Mouse (Mus musculus): ENCODE data around the gene Gpr142.

DNA sequence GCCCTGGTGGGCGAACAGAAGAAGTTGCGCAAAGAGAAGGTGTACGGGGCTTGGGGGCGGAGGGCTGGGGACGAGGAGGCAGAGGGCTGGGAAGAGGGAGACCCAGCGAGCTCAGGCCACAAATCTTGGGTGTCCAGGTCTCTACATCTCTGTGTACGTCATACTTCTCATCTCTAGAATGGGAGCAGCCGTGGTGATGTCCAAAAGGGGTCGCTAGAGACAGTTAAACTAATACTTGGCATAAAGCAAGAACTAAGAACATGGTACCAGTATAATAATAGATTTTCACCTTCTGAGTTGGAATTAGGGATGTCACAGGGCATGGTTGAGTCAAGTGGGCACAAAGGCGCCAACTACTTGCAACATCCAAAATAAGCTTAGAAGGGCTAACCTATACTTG is 12.8 kb upstream of the Gpr142 start:
- TF ChIP-seq CTCF (IDR thresholded peaks at IDR 0.05; ENCODE audit: extremely low read depth, insufficient read length, insufficient replicate concordance, low read depth, low read length) (no peak), POLR2A (IDR thresholded peaks at IDR 0.05; ENCODE audit: low read depth, low read length) (no peak)
